Mouse (Mus musculus) splenic B cell, adult 2 months (primary cell): Measurements from ENCODE around the gene Pif1.

Experiments used
- DNase-seq: peaks from one replicate; pipeline ENCODE4 v3.0.0-alpha.2; 2011; ENCODE audit warnings: low read depth, low spot score
- H3K27me3 ChIP-seq: 2 replicates; pipeline ENCODE4 v1.6.1; 2012; ENCODE audit warnings: mild to moderate bottlenecking, low read length, moderate library complexity, mixed read lengths; ENCODE audit not compliant: control insufficient read depth, poor library complexity, insufficient read depth, severe bottlenecking
- H3K36me3 ChIP-seq: 2 replicates; pipeline ENCODE4 v1.6.1; 2012; ENCODE audit warnings: mild to moderate bottlenecking, low read length, moderate library complexity, mixed read lengths; ENCODE audit not compliant: control insufficient read depth, poor library complexity, insufficient read depth, severe bottlenecking

Gene Pif1

DNA sequence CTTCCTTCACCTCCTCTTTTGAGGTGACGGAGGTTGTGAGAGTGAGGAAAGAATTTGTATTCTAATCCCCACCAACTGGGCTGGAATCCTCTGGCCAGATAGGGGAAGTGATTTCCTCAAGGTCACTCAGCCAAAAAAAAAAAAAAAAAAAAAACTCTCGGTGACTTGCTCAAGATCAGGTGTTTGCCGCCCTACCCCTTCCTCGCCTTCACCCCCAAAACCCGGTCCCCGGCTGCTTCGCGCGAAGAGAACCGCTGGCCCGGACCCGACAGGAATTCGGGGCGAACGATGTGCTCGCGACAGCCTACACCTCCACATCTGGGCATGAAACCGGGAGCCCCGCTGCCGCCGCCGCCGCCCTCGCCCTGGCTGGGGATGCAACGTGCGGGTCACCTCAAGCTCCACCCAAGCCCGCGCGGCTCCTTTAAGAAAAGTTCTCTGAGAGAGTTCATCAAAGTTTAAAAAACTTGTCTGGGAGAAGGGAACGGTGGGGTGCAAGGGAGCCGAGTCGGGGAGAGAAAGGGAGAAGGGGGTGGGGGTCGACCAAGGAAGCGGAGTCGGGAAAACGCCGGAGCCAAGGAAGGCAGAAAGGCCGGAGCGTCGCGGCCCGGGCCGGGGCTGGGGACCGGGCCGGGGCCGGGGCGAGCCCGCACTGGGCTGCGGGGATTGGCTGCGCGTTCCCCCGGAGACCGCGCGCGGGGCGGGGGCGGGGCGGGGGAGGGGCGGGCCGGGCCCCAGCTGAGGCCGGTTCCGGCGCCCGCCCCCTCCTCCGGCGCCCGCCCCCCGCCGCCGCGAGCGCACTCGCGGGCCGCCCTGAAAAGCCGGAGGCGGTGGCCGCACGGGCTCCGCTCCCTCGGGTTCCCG is 43.0 kb downstream of the Pif1 start:
- peaks cover 9% of the 10 kb centered on the region for H3K27me3 ChIP-seq
- peak; percentile 45 for DNase-seq
- H3K36me3 ChIP-seq: no peaks in the 10 kb centered on the region

DNA sequence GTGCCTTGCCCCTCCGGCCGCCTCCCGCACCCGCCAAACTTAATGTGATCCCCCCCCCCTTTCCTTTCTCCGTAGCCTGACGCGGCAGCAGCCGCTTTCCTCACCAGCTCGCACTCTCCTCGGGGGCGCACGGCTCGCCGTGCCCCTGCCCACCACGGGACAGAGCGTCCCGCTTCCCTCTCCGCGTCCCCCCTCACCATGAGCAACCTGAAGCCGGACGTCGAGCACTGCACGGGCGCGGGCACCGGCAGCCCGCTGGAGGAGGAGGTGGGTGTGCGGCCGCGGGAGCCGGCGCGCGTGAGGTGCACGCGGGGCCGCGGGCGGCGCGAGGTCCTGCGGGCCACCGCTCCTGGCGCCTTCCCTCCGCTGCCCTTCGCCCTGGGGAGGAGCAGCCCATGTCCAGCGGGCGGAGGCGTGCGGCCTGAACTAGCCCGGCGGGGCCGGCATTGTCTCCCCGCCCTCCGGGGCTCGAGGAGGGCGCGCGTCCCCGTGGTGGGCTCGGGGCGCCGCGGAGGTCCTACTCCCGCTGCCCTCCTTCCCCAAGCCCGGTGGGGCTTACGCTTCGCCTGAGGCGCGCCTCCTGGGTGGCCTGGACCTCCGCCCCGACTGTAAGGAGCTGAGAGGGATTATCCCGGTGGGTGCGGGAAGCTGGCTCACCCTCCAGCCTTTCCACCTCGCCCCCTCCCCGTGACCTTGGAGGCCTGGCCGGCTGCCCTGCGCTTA is 43.8 kb downstream of the Pif1 start:
- no peaks in the 10 kb centered on the region for H3K36me3 ChIP-seq

DNA sequence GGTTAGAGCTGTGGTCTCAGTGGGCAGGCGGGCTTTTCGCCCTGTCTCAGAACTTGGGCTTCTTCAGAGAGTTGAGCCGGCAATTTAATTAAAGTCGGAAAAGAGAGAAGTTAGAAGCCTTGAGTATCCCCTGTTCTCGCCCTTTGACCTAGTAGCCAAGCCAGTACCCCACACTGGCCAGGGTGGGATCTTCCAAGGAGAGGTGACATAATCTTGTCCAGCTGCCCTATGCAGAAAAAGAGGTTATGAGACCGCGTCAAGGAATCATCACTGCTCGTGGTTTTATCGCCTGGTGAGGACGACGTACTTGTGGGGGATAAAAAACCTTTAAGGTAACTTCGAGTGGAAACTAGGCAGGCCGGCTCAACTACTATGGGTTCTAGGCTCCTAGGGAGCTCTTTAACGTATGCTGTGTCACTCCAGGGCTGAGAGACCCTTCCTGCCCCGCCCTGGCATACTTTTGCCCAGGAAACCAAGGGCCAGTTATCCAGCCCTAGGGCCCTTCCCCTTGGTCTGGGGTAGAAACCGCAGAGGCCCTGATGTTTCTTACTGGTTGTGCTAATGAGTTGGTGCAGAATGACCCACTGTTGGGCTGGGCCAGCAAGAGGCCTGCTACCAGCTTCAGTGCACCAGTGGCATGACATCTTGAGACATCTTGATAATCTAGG is 44.5 kb downstream of the Pif1 start:
- DNase-seq: peak; percentile 29
- H3K36me3 ChIP-seq: no peaks in the 10 kb centered on the region
- peaks cover 9% of the 10 kb centered on the region for H3K27me3 ChIP-seq

More for the DNA sequence above, 43.8 kb downstream of the Pif1 start:
- DNase-seq: peak; percentile 41
- peaks cover 9% of the 10 kb centered on the region for H3K27me3 ChIP-seq

DNA sequence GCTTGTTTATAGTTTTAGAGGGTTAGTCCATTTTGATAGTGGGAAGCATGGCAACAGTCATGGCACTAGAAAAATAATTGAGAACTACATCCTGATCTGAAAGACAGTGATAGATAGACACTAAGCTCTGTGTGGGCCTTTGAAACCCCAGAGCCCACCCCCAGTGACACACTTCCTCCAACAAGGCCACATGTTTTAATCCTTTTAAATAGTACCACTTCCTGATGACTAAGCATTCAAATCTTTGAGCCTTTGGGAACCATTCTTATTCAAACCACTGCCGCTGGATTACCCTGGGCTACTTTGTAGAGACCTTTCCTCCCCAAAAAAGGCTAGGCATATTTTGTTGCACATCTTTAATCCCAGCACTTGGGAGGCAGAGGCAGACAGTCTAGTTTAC is 48.8 kb downstream of the Pif1 start:
- DNase-seq: no peak
- H3K27me3 ChIP-seq: peaks cover 3% of the 10 kb centered on the region; the same call in 1 of the 2 replicates
- H3K36me3 ChIP-seq: no peaks in the 10 kb centered on the region

DNA sequence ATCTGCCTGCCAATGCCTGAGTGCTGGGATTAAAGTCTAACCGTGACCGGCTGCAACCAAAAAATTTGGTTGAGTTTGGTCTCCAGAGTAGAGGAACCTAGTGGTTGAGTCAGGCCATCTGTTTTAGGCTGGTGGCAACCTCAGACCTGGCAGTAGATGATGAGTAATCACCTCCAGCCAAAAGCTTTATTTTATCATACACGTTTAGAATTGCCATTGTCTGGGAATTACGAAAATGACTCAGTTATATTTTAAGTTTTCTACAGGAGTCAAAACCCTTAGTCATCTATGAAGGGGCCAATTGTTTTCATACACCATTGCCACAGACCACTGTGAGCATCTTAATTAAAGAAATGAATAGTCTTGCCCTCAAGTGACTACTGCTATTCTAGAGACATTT is 50.0 kb downstream of the Pif1 start:
- H3K27me3 ChIP-seq: peaks cover 3% of the 10 kb centered on the region; the same call in 1 of the 2 replicates
- no peak for DNase-seq
- H3K36me3 ChIP-seq: no peaks in the 10 kb centered on the region

DNA sequence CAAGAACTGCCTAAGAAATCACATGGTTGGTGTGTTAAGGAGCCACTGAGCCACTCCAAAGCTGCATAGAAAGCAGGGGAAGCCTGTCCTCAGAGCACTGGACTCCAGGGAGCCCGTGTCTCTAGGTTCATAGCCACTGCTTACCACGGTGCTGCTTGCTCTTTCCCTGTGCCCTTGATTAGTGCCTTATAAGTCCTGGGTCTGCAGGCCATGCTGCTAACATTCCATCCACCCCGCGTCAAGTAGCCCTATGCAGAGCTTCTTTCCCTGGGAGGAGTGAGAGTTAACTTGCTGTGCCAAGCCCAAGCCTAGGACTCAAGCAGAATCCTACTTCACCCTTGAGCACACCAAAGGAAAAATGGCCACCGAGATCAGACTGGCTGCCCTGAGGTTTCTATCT is 52.1 kb downstream of the Pif1 start:
- no peaks in the 10 kb centered on the region for H3K36me3 ChIP-seq
- DNase-seq: no peak
- H3K27me3 ChIP-seq: no peaks in the 10 kb centered on the region

DNA sequence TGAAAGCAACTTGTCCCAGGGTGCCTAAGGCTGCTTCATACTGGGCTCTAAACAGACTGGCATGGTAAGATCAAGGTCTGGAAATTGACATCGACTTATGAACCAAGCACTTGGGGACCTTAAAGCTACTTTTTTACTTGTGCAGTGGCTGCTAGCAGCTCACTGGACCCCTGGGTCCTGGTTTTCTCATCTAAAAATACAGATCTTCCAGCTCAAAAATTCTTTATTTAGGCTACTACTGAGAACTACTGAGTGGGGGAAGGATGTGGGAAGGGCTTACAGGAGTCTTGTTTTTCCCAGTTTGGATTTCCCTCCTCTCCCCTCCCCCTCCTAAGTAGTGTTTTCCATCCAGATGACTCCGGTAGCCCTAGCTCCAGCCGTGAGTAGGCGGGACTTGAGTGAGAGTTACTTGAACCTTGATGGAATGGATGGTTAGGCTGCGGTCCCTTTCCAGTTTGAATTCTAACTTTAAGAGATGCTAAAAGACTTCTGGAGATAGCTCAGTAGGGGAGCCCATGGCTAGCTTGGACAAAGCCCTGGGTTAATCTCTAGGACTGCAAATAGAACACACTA is 54.0 kb downstream of the Pif1 start:
- Histone ChIP-seq H3K36me3 (no peaks in the 10 kb centered on the region), H3K27me3 (no peaks in the 10 kb centered on the region)
- no peak for DNase-seq

DNA sequence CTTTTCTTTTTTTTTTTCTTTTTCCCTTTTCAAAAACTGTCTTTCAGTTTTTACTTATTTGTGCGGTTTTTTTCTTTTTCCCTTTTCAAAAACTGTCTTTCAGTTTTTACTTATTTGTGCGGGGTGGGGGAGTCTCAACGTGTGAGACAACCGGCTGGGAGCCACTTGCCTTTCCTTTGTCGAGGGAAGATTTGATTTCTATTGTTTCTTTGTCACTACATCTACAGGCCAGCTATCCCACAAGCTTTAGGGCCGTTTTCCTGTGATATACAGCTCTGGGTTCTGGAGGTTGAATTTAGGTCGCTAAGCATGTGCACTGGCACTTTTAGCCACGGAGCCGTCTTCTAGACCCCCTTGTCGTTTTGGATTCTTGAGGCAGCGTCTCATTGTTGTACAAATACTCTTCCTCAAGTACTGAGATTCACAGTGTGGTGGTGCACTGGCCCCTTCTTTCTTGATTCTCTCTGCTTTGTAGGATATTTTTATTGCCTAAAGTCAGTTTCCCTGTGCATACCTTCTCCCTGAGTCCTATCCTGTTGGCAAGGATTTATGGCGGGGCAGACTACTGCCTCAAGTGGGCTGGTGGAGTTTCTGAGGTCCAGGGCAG is 54.6 kb downstream of the Pif1 start:
- H3K27me3 ChIP-seq: no peaks in the 10 kb centered on the region
- H3K36me3 ChIP-seq: no peaks in the 10 kb centered on the region
- DNase-seq: no peak

DNA sequence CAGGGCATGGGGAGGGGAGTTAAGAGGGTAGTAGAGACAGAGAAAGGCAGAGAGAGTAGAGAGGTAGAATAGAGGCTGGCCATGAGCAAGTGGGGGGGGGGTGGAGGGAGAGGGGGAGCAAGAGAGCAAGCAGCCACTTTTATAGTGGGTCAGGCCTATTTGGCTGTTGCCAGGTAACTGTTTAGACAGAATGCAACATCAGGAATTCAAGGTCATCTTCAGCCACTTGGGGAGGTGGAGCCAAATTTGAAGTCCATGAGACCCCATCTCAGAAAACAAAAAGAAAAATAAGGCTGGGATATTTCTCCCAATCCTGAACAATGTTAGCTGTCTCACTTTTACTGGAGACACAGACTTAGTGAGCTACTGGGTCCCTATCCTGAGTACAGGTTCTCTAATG is 55.6 kb downstream of the Pif1 start:
- Histone ChIP-seq H3K27me3 (no peaks in the 10 kb centered on the region), H3K36me3 (no peaks in the 10 kb centered on the region)
- DNase-seq: no peak

DNA sequence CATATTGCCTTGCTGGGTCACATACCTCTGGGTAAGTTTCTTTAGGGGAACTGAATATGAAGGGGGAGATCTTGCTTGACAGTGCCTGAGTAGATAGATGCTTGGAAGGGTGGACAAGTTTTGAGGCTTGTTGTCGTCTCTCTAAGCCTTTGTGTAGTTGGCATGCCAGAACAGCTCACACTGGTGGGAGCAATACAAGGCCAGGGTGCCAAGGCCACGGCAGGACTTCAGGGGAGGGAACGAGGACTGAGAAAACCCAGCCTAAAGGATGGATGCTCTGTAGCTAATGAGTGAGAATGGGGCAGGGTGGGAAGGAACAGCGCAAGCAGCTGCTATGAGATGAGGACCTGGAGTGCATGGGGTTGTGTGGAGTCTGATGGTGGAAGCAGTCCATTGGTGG is 58.0 kb downstream of the Pif1 start:
- no peaks in the 10 kb centered on the region for H3K36me3 ChIP-seq
- DNase-seq: no peak

More for the DNA sequence above, 58.0 kb downstream of the Pif1 start:
- H3K27me3 ChIP-seq: no peaks in the 10 kb centered on the region
